Mouse (Mus musculus) T-cell, adult 2 months (primary cell): ENCODE results near the gene Smarcc2.

Experiments used
- DNase-seq: peaks from one replicate; pipeline ENCODE4 v3.0.0; 2022; ENCODE audit warnings: low spot score

Gene Smarcc2

DNA sequence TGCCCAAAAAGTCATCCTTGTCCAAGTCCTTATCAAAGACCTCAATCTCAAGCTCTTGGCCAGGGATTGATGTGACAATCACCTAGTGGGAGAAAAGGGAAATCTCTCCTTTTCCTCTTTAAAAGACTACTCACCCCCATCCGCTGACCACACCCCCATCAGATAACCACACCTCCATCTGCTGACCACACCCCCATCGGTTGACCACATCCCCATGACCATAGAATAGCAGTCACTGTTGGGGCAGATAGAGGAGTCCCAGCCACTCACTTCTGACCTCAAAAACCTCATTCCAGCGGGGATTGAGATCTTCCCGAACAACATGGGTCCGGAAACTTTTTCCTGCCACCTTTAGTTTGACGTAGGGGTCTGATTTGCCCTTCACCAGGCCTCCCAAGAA lies 57.6 kb downstream of the Smarcc2 start:
- DNase-seq = no peak

- peak; percentile 48 for DNase-seq
These were observed 59.8 kb downstream of the Smarcc2 start for GRCm38 (mm10) chr10:128518833-128519232.

- no peak for DNase-seq
These were observed 61.5 kb downstream of the Smarcc2 start for GRCm38 (mm10) chr10:128520591-128520990.

DNA sequence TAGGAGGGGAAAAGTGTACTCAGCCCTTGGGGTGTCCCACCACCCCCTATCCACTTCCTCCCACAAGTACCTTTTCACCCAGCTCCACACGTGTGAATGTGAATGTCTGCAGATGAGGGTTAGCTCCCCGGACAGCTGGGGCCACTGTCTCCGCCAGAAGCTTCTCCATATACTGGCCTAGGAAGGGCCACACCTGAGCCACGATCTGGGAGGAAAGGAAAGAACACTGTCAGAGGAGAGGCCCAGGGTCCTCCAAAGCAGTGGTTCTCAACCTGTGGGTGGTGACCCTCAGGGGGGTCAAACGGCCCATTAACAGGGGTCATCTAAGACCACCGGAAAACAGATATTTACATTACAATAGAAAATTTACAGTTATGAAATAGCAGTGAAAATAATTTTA lies 63.3 kb downstream of the Smarcc2 start:
- no peak for DNase-seq

DNA sequence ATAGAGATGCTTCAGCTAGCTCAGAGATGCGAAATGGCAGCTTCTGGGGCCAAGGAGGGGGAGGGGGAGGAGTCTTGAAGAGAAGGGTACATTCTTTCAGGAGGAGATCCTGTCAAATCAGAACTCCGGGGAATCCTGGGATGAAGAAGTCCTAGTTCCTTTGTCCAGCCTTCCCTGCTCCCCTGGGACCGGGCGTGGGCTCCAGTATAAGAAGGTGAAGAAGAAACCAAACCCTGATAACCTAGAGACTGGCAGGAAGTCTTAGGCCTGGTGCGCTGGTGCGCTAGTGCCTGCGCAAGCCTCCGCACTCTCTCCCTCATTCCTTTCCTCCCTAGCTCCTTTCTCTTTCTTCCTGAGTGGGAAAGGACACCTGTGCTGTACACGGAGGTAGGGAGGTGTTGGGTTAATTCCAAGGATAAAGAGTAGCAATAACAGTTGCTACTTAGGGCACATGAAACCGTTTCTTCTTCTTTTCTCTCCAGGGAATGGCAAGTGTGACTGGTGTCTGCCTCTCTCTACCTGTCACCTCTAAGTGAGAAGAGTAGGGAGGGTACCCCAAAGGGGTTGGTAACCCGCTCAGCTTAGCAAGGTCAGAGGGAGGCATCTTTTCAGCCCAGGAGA lies 65.2 kb downstream of the Smarcc2 start:
- peak; percentile 29 for DNase-seq

- peak; percentile 76 for DNase-seq
These were observed 65.9 kb downstream of the Smarcc2 start for GRCm38 (mm10) chr10:128524732-128525662.

DNA sequence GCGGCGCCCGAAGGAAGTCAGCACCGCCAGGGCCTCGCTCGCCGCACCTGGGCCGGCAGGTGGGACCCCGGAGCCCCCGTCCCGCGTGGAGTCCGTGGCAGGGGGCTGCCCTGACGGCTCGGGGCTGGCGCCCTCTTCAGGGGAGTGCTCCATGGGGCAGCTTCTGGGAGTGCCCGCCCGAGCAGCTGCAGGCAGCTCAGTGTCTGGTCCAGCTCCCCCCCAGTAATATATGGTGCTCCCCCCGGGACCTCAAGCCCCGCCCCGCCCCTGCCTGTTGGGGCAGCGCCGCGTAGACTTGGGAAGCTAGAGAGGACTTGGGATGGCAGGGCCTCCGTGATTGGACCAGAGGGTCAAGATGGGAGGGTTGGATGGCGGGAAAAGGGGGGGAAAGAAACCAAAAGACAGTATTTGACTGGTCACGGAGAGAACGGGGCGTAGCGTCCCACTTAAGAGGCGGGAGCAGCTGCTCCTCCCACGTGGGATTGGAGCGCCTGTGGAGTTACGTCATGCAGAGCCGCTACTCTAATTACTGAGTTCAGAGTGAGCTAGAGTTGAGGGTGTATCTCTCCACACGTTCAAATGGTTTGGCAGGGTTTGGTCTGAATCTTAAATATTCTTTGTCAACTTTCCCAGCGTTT lies 66.7 kb downstream of the Smarcc2 start, which contains the start of gene Esyt1:
Gene Esyt1 (minus strand): TSS at position 201 of the 638 bp plus-strand sequence.
- DNase-seq = peak; percentile 96

DNA sequence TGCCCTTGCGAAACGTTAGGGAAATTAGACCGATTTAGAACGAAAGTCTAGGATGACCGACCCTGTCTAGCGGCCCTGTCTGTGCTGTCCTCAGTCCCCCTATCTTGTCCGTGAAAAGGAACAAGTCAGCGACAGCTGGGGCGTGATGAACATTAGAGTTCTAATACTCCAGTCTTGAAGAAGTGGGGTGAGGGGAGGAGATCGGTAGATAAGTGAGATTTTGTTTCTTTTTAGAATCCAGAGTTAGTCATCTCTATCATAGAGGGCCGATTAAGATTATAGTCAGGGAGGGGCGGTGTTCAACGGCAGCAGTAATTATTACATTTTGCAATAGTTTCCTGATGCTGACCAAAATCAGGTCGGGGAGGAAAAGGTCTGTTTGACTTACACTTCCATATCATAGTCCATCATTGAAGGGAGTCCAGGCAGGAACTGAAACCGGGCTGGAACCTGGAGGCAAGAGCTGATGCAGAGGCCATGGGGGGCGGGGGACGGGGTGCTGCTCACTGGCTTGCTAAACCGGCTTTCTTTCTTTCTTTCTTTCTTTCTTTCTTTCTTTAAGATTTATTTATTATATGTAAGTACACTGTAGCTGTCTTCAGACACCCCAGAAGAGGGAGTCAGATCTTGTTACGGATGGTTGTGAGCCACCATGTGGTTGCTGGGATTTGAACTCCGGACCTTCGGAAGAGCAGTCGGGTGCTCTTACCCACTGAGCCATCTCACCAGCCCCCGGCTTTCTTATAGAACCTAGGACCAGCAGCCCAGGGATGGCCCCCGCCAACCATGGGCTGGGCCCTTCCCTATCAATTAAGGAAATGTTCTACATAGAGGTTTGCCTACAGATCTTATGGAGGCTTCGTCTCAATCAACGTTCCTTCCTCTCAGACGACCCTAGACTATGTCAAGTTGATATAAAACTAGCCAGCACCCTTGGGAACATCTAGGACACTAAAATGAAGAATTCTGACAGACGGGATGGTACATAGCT lies 67.6 kb downstream of the Smarcc2 start:
- DNase-seq = no peak

DNA sequence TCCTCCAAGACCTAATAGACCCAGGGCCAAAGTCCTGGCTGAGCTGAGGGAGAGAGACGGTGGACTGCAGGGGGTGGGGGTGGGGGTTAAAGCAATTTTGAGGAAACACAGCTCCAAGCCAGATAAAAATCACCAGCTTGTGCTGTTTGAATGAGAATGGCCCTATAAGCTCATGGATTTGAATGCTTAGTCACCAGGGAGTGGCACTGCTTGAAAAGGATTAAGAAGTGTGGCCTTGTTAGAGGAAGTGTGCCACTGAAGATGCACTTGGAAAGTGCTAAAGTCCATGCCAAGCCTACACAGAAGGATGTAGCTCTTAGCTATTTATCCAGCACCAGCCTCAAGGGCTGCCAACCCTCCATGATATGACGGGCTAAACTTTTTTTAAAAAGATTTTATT lies 76.2 kb downstream of the Smarcc2 start:
- no peak for DNase-seq

- no peak for DNase-seq
These were observed 76.7 kb downstream of the Smarcc2 start for GRCm38 (mm10) chr10:128535624-128536265.

GRCm38 (mm10) chr10:128536266-128536940 lies 77.4 kb downstream of the Smarcc2 start:
- peak; percentile 94 for DNase-seq

DNA sequence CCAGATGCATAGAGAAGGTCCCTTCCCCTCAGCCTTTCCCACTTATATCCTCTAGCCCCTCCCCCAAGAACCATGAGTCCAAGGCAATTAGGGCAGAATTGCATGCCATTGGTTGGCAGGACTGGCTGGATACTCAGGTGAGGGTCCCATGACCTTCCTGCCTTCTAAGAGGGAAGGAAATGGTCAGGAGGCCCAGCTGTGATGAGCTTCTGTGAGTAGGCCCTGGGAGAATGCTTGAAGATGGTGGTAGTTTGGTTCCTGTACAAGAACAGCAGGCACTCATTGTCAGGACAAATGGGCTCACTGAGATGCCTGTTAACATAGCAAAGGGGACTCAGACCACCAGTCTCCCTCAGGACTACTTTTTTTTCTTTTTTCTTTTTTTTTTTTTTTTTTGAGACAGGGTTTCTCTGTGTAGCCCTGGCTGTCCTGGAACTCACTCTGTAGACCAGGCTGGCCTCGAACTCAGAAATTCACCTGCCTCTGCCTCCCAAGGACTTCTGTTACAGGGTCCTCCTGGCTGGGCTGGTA lies 79.4 kb downstream of the Smarcc2 start:
- no peak for DNase-seq
